Mouse (Mus musculus): ENCODE measurements at regions not wholly inside any gene's neighbourhood (a gene's known extent, or its start where the extent isn't known, plus 50 kb on each side); places are given as distances from the start of the nearest gene placed in this dataset.

DNA sequence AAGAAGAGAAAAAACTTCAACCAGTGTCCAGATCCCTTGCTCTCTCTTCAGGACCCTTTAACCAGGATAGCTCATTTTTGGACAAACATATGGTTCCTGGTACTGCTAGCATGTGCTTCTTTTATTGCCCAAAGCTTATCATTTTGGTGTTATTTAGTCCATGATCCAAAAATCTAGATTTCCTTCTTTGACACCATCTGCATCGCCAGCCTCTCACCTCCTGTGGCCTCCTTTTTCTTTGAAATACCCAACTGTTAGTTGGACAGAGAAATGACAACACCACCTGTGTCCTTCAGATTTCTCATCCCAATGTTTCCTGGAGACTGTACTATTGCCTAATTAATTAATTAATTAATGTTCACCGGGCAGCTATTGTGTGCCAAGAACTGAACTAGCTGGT lies 188.0 kb upstream of the Plppr1 start:
- no peak for TF ChIP-seq POLR2A (IDR thresholded peaks at IDR 0.05; ENCODE audit: insufficient read length, low read depth)
- TF ChIP-seq E2F4 (IDR thresholded peaks at IDR 0.05; ENCODE audit: insufficient read depth) = no peak
- no peak for TF ChIP-seq REST (IDR thresholded peaks at IDR 0.05; ENCODE audit: insufficient read depth, insufficient read length)
- TF ChIP-seq USF1 (IDR thresholded peaks at IDR 0.05; ENCODE audit: low read depth) = no peak
- TF ChIP-seq POLR2AphosphoS2 (IDR thresholded peaks at IDR 0.05; ENCODE audit: insufficient read length, low read depth) = no peak
- TF ChIP-seq TCF3 (IDR thresholded peaks at IDR 0.05; ENCODE audit: insufficient read length, low read depth) = no peak
- no peak for TF ChIP-seq TCF12 (IDR thresholded peaks at IDR 0.05; ENCODE audit: insufficient read depth, poor library complexity, severe bottlenecking)

All from myocyte (in vitro differentiated cells).